Mouse (Mus musculus) neural tube, embryonic 10.5 days (tissue): Measurements from ENCODE around the gene Kif3b.
A peak's percentile ranks its signal among the peaks of the same experiment; 100 is the strongest.
"Not testable (repeated sequence)": the region's sequence is repeated elsewhere in the genome, so short reads cannot be mapped to it uniquely, and the experiment has no call there.

Source experiments
- DNase-seq: peaks from one replicate; pipeline ENCODE4 v3.0.0-alpha.2; 2017; ENCODE audit warnings: low spot score; ENCODE audit errors: extremely low spot score

Kif3b gene

DNA sequence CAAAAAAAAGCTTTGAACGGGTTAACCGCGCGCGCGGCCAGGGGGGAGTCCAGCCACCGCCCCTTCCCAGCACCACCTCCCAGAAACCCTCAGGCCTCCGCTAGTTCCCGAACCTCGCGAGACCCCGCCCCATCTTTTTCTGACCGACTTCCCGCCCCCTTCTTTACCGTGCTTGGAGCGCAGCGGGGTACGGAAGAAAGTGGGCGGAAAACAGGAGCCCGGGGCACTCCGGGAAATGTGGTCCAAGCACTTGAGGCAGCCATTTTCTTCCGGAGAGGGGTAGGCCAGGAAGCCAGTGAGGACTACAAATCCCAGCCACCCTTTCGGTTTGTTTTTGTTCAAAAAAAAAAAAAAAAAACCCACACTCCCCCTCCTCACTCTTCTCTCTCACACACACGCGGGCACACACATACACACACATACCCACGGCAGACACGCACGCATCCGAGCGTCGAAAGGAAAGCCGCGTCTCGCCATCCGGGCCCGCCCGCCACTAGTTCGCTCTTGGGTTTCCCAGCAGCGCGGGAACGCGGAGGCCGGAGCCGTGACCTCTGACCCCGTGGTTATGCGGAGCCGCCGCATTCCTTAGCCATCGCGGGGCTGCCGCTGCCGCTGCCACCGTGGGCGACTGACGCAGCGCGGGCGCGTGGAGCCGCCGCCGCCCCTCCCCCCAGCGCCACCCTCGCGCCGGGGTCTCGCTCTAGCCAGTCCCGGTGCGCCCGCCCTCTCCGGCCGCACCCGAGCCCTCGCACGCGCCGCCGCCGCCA, 54.4 kb downstream of the Kif3b start, which contains the start of gene Asxl1:
Gene Asxl1 (plus strand): TSS at position 376 of the 767 bp plus-strand sequence.
- peak; percentile 98 for DNase-seq

DNA sequence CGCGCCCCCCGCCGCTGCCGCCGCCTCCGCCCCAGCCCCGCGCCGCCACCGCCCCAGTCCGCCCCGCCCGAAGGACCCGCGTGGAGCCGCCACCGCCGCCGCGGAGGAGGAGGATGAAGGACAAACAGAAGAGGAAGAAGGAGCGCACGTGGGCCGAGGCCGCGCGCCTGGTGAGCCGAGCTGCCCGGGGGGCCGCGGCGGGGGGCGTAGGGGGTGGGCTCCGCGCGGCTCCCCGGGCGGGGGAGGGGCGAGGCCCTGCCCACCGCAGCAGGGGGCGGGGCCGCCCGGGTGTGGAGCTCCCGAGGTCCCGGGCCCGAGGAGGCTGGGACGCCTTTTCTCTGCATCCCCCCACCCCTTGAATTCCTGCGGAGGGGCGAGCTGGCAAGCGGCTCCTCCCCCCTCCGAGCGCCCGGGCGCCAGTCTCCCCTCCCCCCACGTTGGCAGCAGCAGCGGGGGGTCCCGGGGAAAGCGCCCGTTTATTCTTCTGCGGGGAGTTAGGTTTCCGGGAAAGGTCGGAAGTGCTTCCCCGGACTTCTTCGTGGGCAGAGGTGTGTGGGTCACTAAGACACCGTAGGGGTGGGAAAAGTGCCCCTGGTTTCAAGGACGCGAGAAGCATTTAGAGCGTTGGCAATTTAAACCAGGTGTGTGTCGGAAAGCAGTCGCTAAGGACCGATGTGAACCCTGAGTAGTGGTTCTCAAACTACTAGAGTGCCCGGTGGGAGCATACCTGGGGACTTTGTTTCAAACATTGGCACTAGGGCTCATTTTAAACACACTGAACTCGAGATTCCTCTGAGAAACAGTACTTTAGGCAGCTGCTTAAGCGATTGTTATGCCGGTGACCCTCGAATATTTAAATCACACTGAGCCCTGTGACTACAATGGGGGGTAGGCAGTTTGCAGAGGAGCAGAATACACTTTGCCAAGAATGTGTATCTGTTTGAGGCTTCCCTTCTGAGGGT, 55.3 kb downstream of the Kif3b start:
- DNase-seq = peak; percentile 85

DNA sequence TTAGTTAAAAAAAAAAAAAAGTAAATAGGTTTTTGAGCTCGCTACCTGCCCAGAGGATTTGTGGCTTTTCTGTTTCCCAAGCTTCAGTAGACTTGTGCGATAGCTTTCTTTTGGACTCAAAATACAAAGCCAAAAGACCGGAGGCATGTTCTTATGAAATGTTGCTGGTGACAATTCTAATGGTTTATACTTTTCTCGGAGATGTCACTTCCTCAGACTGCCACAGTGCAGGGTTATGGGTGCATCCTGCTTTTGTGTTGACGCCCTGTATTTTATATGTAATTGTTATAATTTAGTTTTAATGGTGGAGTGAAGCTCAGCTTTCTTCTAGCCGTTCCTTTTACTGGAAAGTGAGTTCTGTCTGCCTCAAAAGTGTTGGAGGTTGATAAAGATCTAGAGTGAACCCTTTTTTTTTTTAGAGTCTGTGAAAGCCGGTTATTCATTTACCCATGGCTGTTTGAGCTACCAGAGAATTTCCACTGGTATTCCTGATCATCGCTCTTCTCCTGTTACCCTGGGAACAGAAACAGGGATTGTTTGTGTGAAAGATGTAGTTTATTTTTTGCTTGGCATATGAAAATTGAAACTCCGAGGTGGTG, 56.1 kb downstream of the Kif3b start:
- DNase-seq = no peak

DNA sequence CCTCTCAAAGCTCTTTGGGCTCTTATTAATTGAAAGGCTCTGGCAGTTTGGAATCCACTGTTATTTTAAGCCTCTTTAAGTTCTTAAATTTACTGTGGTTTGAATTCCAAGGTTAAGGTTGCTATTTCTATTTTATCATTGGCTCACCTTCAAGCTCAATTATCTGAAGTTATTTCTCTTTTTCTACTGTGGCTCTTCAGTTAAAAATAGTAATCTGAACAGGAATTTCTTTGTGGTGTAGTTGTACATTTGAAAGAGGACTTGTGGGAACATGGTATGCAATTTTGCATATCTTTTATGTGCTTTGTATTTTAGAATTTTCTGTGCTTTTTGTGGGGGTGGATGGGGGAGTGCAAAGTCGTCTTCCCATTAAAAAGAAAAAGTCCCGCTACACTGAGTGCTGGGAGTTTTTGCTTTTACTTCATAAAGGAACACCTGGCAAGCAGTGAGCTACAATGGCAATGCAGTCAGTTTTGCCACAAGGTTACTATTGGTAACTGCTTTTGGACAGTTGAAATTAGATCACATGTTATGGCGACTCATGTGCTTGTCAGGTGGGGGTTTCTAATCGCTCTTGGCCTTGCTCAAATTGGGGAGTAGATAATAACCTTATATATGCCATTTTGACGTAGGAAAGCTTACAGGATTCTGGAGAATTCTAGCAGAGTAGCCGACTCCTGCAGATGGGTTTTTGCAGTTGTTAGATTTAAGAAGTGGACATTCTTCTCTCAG, 57.1 kb downstream of the Kif3b start:
- no peak for DNase-seq

DNA sequence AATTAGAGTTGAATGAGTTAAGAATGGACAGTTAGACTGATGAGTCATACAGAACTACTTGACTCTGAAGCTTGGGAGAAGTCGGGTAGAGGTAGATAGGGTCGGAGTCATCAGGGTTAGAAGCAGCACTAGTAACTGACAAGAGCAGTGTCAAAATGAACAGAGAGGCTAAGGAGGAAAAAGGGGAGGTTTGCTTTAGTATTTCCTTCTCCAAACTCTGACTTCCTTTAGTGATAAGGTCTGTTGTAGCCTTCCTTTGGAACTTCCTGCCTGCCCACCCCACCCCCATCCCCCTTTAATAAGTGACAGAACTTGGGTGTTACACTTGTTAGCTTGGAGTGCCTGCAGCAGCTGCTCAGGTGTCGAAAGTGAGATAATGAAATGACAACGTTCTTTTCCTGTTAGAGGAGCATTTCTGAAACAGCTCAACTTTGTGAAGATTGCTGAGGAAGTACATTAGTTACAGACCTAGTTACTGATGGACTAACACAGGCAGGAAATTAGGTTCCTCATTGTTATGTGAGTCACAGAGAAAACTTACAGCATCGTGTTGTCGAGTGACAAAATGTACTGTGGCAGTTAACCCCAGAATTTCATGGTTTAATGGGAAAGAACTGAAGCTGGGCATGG, 59.5 kb downstream of the Kif3b start:
- no peak for DNase-seq

DNA sequence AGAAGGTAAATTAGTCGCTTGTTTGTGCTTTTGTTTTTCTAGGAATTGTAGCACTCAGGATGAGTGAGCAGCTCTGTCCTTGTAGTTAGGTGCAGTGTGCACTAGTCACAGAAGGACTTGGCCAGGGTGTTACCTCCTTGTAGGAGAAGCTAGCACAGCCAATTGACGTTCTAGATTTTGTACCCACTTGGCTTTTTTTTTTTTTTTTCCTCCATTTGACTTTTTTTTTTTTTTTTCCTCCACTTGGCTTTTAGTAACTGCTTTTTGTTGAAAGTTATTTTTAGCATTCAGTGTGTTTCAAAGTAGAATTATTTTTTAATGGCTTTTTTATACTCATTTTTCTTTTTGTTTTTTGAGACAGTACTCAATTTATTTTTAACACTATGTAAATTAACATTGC, 63.4 kb downstream of the Kif3b start:
- DNase-seq = no peak

DNA sequence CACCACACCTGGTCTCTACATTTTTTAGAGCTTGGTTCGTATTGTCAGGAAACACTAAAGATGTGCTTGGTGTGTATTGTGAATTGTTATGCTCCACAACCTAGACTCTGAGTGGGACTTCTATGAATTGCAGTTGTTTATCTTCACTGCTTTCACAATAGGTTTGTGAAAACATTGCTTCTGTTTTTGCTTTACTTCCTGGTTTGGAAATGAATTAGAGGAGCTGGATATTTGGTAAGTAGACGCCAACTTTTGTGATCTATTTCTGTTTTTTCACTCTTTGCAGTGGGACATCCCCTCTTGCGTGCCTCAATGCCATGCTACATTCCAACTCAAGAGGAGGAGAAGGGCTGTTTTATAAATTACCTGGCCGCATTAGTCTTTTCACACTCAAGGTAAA, 65.6 kb downstream of the Kif3b start:
- DNase-seq = no peak

DNA sequence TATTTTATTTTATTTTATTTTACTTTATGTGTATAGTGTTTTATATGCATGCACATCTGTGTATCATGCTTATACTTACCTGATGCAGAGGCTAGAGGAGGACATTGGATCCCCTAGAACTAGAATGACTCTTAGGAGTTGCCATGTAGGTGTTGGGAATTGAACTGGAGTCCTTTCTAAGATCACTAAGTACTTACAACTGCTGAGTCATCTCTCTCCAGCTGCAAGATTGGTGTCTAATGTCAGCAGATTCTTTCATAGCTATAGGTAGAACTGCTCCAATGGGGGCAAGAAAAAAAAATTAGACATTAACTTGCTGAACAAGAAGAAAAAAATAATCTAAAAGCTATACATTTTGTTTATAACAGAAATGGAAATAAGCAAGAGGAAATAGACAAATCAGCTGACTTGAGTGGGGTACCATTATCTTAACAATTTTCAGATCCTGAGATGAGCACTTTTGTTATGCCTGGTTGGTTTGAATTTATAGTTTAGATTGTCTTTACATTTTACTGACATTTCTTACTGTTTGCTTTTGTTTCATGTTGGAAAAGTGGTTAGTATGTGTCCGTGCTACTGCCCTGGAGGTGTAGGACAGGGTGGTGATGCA, 70.0 kb downstream of the Kif3b start:
- DNase-seq = no peak

DNA sequence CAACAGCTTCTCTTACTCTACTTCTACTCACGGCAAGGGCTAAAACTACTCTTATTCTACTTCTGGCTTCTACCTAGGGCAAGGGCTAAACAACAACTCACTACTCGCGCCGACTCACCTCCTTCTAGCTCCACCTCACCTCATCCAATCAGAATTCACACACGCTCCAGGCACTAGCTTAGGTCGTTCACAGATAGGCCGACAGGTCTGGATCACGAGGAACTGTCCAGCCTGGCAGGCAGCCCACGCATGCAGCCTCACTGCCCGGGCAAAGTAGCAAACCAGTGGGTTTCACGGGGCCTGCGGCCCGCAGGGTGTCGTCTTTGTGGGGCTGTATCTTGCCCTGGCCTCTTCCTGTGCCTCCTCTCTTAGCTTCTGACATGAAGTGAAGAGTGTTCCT, 73.3 kb downstream of the Kif3b start:
- not testable (repeated sequence) for DNase-seq

DNA sequence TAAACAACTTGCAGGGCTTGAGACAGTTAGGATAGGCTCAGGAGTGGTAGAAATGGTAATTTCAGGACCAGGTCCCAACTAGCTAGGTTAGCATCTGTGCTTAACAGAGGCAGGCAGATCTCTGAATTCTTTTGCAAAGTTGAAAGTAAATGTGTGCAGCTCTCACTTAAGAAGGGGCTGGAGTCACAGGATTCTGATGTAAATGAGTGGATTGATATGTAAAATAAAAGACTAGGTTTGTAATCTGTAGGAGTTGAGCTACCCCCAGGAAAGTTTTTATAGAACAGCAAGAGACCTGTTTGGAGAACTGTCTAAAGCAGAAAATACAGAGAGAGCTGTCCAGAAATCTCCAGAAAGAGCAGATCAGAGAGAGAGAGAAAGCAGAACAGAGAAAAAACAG, 79.7 kb downstream of the Kif3b start:
- DNase-seq = no peak

DNA sequence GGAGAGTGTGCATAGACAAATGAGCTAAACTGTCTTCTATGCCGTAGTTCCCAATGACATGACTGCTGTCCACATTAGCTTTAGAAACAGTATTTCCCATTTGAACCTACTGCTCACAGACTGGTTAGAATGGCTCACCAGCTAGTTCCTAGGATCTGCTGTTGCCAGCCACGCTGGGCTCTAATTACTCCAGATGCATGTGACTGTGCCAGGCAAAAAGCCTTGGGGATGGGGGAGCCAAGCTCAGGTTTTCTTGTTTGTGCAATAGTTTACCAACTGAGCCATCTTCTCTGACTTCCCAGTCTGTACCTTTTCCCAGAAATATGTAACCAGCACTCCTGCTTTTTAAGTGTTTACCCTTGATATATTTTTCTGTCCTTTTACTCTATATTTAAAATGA, 84.2 kb downstream of the Kif3b start:
- DNase-seq = no peak

DNA sequence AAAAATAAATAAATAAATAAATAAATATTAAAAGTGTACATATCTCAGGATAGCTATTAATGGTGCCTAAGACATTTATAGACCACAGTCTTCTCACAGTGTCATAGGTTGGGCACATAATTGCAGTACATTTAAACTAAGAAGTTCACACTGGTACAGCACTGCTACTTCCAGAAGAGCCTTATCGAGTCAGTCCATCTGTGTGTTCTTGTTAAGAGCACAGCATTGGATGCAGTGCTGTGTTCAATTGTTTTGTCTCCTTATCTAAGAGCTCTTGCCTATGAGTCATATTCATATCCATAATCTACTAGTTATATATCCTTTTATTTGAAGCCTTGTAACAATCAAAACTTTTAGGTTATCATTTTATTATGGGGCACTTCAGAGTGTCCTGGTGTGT, 89.3 kb downstream of the Kif3b start:
- no peak for DNase-seq
